Mouse (Mus musculus) c-Kit-positive CD71-negative TER-119-negative erythroid progenitor cells, embryonic 14.5 days (primary cell): ENCODE measurements around the gene Drd2.
A peak's percentile ranks its signal among the peaks of the same experiment; 100 is the strongest.

ENCODE experiments used
- DNase-seq: peaks from one replicate; pipeline ENCODE4 v3.0.0-alpha.2; 2013; ENCODE audit warnings: low read depth

The Drd2 gene

GRCm38 (mm10) chr9:49340136-49341043 is at the start of gene Drd2:
Gene Drd2, plus strand, starts transcription at chr9:49340627.
- DNase-seq, result no peak

GRCm38 (mm10) chr9:49295101-49295500 is 45.3 kb upstream of the Drd2 start:
- DNase-seq, result no peak

GRCm38 (mm10) chr9:49307576-49307975 is 32.9 kb upstream of the Drd2 start:
- no peak for DNase-seq

- DNase-seq, result no peak
These were observed 29.6 kb upstream of the Drd2 start for GRCm38 (mm10) chr9:49310821-49311220.

GRCm38 (mm10) chr9:49318638-49319037 is 21.8 kb upstream of the Drd2 start:
- no peak for DNase-seq

- peak; percentile 35 for DNase-seq
These were observed 578 bp downstream of the Drd2 start for GRCm38 (mm10) chr9:49341044-49341365.

- DNase-seq, result no peak
These were observed 25.3 kb downstream of the Drd2 start for GRCm38 (mm10) chr9:49365763-49366162.

- no peak for DNase-seq
These were observed 33.5 kb downstream of the Drd2 start for GRCm38 (mm10) chr9:49373946-49374345.

GRCm38 (mm10) chr9:49379962-49380361 is 39.5 kb downstream of the Drd2 start:
- no peak for DNase-seq

GRCm38 (mm10) chr9:49384041-49384440 is 43.6 kb downstream of the Drd2 start:
- DNase-seq, result no peak

- DNase-seq, result no peak
These were observed 44.4 kb downstream of the Drd2 start for GRCm38 (mm10) chr9:49384855-49385254.

GRCm38 (mm10) chr9:49385301-49385700 is 44.9 kb downstream of the Drd2 start:
- no peak for DNase-seq

- no peak for DNase-seq
These were observed 45.7 kb downstream of the Drd2 start for GRCm38 (mm10) chr9:49386119-49386518.

GRCm38 (mm10) chr9:49392242-49392641 is 51.8 kb downstream of the Drd2 start:
- no peak for DNase-seq

GRCm38 (mm10) chr9:49396006-49396405 is 55.6 kb downstream of the Drd2 start:
- DNase-seq, result no peak

GRCm38 (mm10) chr9:49403711-49404110 is 63.3 kb downstream of the Drd2 start:
- DNase-seq, result no peak

- no peak for DNase-seq
These were observed 66.6 kb downstream of the Drd2 start for GRCm38 (mm10) chr9:49407028-49407427.

- no peak for DNase-seq
These were observed 70.2 kb downstream of the Drd2 start for GRCm38 (mm10) chr9:49410621-49411020.

- DNase-seq, result no peak
These were observed 83.4 kb downstream of the Drd2 start for GRCm38 (mm10) chr9:49423866-49424265.

- no peak for DNase-seq
These were observed 85.2 kb downstream of the Drd2 start for GRCm38 (mm10) chr9:49425585-49425984.

GRCm38 (mm10) chr9:49426921-49427320 is 86.5 kb downstream of the Drd2 start, which contains the start of gene Ankk1:
Gene Ankk1, minus strand, starts transcription at chr9:49427021.
- DNase-seq, result no peak

GRCm38 (mm10) chr9:49427478-49427877 is 87.1 kb downstream of the Drd2 start:
- DNase-seq, result no peak

GRCm38 (mm10) chr9:49442621-49443020 is 102.2 kb downstream of the Drd2 start:
- no peak for DNase-seq

GRCm38 (mm10) chr9:49450491-49450890 is 110.1 kb downstream of the Drd2 start:
- DNase-seq, result no peak
